Mouse (Mus musculus) testis, adult 2 months (tissue): ENCODE data around the gene Apba3. TPM values are rescaled to one million over a fixed set of nuclear protein-coding genes. Genes with fewer than 3 reads are reported as not detected.

Experiments
- H3K27ac ChIP-seq: fragments of 200-500 bp; 2 replicates; pipeline ENCODE4 v1.5.1; 2012; ENCODE audit warnings: low read depth, low read length; ENCODE audit not compliant: control insufficient read depth, insufficient read depth
- H3K27me3 ChIP-seq: fragments of 200-500 bp; 2 replicates; pipeline ENCODE4 v1.6.1; 2012; ENCODE audit warnings: mild to moderate bottlenecking, low read length, moderate library complexity; ENCODE audit not compliant: control insufficient read depth, insufficient read depth
- H3K36me3 ChIP-seq: fragments of 200-500 bp; 2 replicates; pipeline ENCODE4 v1.6.1; 2012; ENCODE audit warnings: mild to moderate bottlenecking, low read length; ENCODE audit not compliant: control insufficient read depth, insufficient read depth
- H3K4me1 ChIP-seq: fragments of 200-500 bp; 2 replicates; pipeline ENCODE4 v1.6.1; 2012; ENCODE audit warnings: low read length; ENCODE audit not compliant: control insufficient read depth, insufficient read depth
- H3K4me3 ChIP-seq: fragments of 200-500 bp; 2 replicates; pipeline ENCODE4 v1.5.1; 2012; ENCODE audit warnings: low read depth, mild to moderate bottlenecking, low read length, moderate library complexity, mixed read lengths; ENCODE audit not compliant: control insufficient read depth
- CTCF ChIP-seq: fragments of 200-500 bp; IDR thresholded peaks from 2 replicates; pipeline ENCODE4 v1.5.1; 2012; ENCODE audit warnings: low read depth, mild to moderate bottlenecking, inconsistent platforms, low read length, moderate library complexity; ENCODE audit not compliant: control insufficient read depth, insufficient read depth, insufficient replicate concordance
- POLR2A ChIP-seq: fragments of 200-500 bp; IDR thresholded peaks from 2 replicates; pipeline ENCODE4 v1.6.1; 2012; ENCODE audit warnings: low read depth, mild to moderate bottlenecking, inconsistent platforms, low read length, moderate library complexity; ENCODE audit not compliant: control insufficient read depth
- polyA plus RNA-seq: library from polyadenylated mRNA; depleted of rRNA; stranded (reverse); fragments of >200 nt; gene quantifications from 2 replicates; pipeline ENCODE4 v1.2.3, GENCODE M21; 2012

Gene Apba3
- polyA plus RNA-seq, 1 experiment = 53.5 TPM

DNA sequence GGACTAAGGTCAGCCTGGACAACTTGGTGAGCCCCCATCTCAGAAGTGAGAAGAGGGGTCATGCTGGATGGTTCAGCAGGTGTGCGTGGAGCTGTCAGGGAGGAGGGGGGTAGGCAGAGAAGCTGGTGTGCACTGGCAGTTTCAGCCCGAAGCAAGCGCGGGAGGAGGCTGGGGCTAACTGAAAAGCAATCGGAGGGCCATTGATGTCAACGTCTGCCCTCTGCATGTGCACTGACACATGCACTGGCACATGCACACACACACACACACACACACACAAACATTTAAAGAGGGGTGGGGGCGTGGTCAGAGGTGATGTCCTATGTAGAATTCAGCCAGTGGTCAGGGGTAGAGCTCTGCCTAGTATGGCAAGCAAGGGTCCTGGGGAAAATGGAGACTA is 35.3 kb upstream of the Apba3 start:
- Histone ChIP-seq H3K4me1 (peaks cover 8% of the 10 kb centered on the region), H3K27me3 (no peaks in the 10 kb centered on the region), H3K36me3 (no peaks in the 10 kb centered on the region), H3K27ac (no peak overlapping the region), H3K4me3 (no peak overlapping the region)
- TF ChIP-seq CTCF (no peak), POLR2A (no peak)

- Histone ChIP-seq H3K4me1 (peaks cover 8% of the 10 kb centered on the region), H3K36me3 (no peaks in the 10 kb centered on the region), H3K4me3 (peak within 1 kb of the TSS; percentile 85), H3K27ac (no peak within 1 kb of the TSS), H3K27me3 (no peaks in the 10 kb centered on the region)
- TF ChIP-seq CTCF (no peak), POLR2A (peak; percentile 67)
These were observed 34.1 kb upstream of the Apba3 start, which contains the start of gene Zfr2 for GRCm38 (mm10) chr10:81232580-81233225. Zfr2 (plus strand) TSS chr10:81233155.

- peak overlapping the region; percentile 85 for H3K4me3 ChIP-seq
- no peak overlapping the region for H3K27ac ChIP-seq
- peaks cover 8% of the 10 kb centered on the region for H3K4me1 ChIP-seq
- TF ChIP-seq POLR2A (no peak), CTCF (no peak)
- no peaks in the 10 kb centered on the region for H3K27me3 ChIP-seq
- H3K36me3 ChIP-seq = no peaks in the 10 kb centered on the region
These were observed 33.6 kb upstream of the Apba3 start for GRCm38 (mm10) chr10:81233226-81233585.

- Histone ChIP-seq H3K27me3 (no peaks in the 10 kb centered on the region), H3K27ac (no peak overlapping the region), H3K36me3 (no peaks in the 10 kb centered on the region), H3K4me1 (peaks cover 8% of the 10 kb centered on the region), H3K4me3 (no peak overlapping the region)
- TF ChIP-seq POLR2A (no peak), CTCF (no peak)
These were observed 32.6 kb upstream of the Apba3 start for GRCm38 (mm10) chr10:81234206-81234605.

GRCm38 (mm10) chr10:81236471-81237268 is 30.1 kb upstream of the Apba3 start:
- no peak overlapping the region for H3K27ac ChIP-seq
- no peak overlapping the region for H3K4me3 ChIP-seq
- no peaks in the 10 kb centered on the region for H3K36me3 ChIP-seq
- H3K4me1 ChIP-seq = peaks cover 15% of the 10 kb centered on the region
- no peak for TF ChIP-seq POLR2A
- no peak for TF ChIP-seq CTCF
- no peaks in the 10 kb centered on the region for H3K27me3 ChIP-seq

DNA sequence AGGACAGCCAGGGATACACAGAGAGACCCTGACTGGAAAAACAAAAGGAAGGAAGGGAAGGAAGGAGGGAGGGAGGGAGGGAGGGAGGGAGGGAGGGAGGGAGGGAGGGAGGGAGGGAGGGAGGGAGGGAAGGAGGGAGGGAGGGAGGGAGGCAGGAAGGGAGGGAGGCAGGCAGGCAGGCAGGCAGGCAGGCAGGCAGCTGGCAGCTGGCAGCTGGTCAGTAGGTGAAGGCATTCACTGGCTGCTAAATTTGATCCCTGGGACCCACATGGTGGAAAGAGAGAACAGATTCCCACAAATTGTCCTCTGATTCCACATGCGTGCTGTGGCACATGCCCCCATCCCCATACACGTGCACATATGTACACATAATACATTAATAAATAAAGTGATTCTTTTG is 28.1 kb upstream of the Apba3 start:
- Histone ChIP-seq H3K4me3 (no peak overlapping the region), H3K36me3 (no peaks in the 10 kb centered on the region), H3K4me1 (peaks cover 7% of the 10 kb centered on the region), H3K27me3 (no peaks in the 10 kb centered on the region), H3K27ac (no peak overlapping the region)
- TF ChIP-seq POLR2A (no peak), CTCF (no peak)

GRCm38 (mm10) chr10:81240876-81241275 is 25.9 kb upstream of the Apba3 start:
- no peaks in the 10 kb centered on the region for H3K27me3 ChIP-seq
- no peaks in the 10 kb centered on the region for H3K36me3 ChIP-seq
- peaks cover 6% of the 10 kb centered on the region; the same call in 1 of the 2 replicates for H3K4me1 ChIP-seq
- H3K27ac ChIP-seq = no peak overlapping the region
- TF ChIP-seq POLR2A = no peak
- peak; percentile 40; the same call in 1 of the 2 replicates for TF ChIP-seq CTCF
- no peak overlapping the region for H3K4me3 ChIP-seq
